Mouse (Mus musculus) G1E-ER4 (cell line): ENCODE data around the gene Sncg. TPM values are rescaled to one million over a fixed set of nuclear protein-coding genes. Genes with fewer than 3 reads are reported as not detected.

ENCODE experiments used
- GATA1 ChIP-seq: IDR thresholded peaks from one replicate; pipeline ENCODE4 v1.8.0; 2012; ENCODE audit warnings: low read length, inconsistent platforms
- polyA plus RNA-seq: library from polyadenylated mRNA; stranded (reverse); fragments of >175 nt; gene quantifications from 2 replicates; pipeline ENCODE4 v1.2.3, GENCODE M21; 2012

The Sncg gene
- polyA plus RNA-seq, 1 experiment, result not detected

DNA sequence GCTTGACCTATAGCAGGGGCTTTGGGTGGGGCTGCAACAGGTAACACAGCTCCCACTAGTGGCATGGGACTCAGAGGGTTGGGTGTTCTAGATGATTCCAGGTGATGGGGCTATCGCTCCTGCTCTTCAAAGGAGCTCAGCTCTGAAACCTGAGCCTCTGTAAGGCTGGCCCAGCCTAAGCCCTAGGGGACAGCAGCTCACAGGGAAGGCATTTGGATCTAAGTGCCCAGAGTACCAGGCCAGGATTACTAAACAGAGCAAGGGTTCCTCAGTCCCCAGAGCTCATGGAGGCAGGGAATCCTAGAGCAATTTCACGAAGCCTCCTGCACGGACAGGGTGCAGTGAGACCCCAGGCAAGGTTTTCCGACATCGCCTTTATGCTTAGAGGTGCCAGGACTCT is 1.4 kb upstream of the Sncg start:
- no peak for TF ChIP-seq GATA1

DNA sequence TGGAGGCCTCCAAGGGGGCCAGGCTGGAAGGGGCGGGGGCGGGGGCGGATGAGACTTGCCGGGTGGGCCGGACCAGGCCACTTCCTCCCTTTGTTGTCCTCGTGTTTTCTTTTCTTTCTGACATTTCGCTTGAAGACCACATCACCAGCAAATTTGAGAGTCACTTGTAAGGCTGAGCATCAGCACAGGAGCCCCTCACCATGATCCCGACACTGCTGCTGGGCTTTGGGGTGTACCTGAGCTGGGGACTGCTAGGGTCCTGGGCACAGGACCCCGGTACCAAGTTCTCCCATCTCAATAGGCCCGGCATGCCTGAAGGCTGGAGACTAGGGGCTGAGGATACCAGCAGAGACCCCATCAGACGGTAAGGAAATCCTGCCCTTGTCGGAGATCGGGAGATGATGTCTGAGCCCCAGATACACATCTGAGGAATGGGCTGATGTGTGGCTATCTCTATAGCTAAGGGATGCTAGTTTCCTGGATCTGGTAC is 871 bp upstream of the Sncg start, which contains the start of gene Mmrn2:
Mmrn2 (plus strand) TSS at position 51 of the 490 bp plus-strand sequence.
- no peak for TF ChIP-seq GATA1

DNA sequence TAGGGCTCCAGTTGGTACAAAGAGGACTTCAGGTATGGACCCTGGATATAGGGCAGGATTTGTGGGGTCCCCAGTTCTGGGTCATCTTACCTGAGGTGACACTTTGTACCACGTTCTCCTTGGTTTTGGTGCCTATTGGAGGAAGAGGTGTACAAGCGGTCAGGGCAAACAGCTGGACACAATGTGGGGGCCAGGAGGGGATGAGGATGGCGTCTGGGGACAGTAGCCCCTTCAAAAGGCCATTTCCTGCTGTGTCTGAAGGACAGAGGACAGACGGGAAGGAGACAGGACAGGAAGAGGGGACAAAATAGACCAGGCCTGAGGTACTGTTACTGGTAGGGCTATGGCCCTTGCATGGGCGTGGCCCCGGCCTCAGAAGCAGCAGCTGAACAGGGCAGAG is 1.0 kb downstream of the Sncg start:
- no peak for TF ChIP-seq GATA1

DNA sequence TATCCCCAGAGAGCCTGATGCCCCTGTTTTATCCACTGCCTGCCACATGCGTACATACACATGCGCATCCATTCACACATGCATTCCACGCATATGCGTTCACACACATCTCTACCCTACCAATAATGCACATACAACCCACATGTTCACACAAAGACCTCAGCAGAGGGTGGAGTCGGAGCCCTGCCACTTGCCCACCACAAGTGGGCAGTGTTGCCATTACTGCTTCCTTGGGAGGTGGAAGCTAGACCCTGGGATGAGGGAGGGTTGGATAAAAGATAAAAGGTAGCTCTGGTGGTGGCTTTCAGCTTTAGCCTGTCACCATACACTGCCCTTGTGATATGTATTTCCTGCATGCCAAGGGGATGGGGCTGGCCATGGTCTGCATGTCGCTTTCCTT is 1.9 kb downstream of the Sncg start:
- no peak for TF ChIP-seq GATA1

DNA sequence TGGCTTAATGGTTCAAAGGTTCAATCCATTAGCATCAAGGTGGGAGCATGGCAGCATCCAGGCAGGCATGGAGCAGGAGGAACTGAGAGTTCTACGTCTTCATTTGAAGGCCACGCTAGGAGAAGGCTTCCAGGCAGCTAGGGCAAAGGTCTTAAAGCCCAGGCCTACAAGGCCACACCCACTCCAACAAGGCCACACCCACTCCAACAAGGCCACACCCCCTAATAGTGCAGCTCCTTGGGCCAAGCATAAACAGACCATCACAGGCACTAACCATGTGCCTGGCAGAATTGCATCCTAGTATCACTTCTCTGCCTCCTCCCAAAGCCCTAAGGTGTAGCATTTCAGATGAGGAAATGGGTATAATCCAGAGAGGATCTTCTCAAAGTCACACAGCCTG is 2.8 kb downstream of the Sncg start:
- no peak for TF ChIP-seq GATA1

DNA sequence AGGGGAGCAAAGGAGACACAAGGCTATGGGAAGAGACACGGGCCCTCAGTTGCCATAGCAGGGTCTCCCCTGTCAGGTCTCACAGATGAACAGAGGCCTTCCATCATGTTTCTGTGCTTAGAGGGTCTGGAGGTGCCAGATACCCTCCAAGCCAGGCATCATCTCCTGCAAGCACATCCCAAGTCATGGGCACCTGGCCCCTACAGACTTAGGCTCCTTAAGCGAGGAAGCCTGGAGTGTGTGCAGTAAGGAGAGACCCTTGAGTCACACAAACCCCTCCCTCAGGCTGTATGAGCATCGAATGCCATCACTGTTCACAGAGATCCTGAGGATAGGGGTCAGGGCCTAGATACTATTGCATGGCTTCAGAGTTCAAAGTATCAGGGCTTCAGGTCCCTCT is 3.7 kb downstream of the Sncg start:
- TF ChIP-seq GATA1, result no peak

DNA sequence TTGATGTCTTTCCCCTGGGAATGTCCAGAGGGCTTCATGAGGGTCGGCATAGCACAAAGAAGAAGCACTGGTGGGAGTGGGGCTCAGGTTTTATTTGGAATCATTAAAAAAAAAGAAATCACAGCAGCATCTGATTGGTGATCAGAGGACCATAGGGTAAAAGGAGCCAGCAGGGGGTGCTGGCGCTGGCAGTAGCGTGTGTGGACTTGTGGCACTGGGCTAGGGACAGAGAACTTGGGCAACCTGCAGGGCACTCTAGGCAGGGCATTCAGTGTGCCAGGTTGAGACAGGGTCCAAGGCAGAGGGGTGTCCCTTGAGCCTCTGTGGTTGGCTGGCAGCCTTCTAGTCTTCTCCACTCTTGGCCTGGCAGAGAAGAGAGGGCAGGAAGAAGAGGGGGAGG is 4.4 kb downstream of the Sncg start:
- TF ChIP-seq GATA1, result no peak

DNA sequence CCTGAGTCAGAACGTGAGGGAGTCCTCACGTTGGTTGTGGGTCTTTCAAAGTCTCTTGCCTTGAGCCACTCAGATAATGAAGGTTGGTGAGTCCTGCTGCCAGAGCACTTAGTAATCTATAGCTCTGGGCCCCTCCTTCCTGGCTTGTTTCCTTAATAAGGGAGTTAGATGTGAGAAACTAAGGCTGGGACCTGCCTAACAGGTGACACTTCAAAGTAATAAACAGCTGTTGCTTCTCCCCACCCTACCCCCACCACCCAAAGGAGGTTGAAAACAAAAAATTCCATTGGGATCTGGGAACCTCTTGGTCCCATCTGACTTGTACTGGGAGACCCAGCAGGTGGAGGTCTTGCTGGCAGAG is 9.5 kb downstream of the Sncg start:
- no peak for TF ChIP-seq GATA1

DNA sequence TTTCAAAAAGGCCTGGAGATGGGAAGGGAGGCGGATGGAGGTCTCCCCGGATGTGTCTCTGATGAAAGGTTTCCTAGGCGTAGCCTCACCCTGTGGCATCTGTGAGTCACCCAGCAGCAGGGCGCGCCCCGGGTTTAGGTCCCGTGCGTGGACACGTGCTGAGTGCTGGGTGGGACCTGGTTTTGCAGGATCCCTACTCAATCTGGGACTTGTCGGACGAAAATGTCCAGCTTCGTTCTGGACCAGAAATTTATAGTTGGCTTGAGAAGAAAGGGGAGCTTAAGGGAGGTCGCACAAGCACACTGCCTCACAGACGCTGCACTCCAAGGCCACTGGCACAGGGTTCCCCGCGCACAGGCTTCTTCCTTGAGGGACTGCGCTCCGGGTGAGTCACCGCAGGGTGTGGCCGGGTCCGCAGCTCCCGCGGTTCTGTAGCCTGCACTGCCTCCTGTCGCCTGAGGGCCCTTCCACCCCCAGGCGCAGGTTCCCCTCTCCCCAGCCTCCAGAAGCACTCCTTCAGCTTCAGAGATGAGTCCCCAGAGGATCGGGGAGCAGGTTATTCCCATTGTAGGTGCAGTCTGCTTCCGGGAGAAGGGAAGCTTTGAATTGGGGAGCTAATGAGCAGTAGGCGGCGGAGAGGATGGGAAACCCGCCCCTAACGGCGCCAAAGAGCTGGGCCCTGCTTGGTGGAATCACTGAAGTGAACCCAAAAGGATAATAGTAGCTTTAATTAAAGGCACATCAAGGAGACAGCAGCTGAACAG is 10.9 kb downstream of the Sncg start:
- TF ChIP-seq GATA1, result no peak

DNA sequence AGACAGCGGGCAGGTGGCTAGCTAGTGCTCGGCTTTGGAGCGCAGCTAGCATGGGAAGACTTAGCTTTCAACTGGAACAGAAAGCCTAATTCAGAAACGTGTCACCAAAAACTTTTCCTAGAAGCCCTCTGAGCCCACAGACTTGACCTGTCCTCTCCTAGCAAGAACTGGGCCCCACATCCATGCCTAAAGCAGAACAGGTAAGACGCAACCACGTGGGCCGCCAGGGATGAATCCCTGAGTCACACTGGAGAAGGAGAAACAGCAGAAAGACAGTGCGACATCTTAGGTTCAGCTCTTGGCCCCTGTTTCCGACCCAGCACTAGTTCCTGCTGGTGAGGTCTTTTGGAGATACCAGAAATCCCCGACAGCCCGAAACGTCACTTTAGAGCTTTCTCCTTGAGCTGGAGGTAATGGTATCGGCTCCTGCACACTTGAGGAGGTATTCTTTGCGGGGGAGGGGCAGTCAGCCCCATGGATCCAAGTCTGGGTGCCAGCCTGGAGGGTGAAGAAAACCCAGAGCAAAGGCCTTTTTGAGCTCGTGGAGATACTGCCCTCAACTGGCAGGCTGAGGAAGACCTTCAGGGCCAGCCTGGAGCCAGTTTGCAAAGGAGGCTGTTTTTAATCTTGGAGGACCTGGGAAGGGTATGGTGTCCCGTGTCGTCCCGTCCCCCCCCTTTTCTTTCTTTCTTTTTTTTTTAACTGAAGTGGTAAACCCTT is 11.7 kb downstream of the Sncg start:
- no peak for TF ChIP-seq GATA1

DNA sequence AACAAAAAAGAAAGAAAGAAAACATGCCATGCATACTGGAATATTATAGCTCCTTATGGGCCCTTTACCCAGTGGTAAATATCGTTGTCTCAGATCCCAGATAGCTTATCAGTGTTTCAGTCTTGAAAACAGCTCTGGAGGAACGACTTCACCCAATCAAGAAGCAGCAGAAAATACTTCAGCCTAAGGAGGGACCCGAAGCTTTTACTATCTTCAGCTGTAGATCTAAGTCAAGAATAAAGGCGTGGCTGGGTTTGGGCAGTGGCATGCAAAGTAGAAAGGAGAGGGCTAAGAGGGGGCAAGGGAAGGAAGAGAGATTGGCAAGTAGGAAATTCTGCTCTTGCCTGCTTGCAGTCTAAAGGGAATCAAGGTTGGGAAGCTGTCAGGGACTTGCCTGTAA is 12.5 kb downstream of the Sncg start:
- no peak for TF ChIP-seq GATA1

DNA sequence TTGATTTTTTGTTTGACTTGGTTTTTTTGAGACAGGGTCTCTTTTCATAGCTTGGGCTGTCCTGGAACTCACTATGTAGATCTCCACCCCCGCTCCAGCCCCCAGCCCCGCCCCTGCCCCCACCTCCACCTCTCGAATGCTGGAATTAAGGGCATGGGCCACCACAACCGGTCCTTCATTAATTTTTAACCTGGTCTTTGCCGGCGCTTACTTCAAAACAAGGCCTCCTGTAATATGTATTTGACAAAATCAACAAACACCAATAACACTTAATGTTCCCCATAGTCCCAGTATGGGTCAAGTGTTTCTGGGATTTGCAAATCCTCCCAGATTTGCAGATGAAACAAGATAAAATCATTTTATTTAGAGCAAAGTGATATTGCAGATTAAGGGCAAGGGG is 14.3 kb downstream of the Sncg start:
- no peak for TF ChIP-seq GATA1

DNA sequence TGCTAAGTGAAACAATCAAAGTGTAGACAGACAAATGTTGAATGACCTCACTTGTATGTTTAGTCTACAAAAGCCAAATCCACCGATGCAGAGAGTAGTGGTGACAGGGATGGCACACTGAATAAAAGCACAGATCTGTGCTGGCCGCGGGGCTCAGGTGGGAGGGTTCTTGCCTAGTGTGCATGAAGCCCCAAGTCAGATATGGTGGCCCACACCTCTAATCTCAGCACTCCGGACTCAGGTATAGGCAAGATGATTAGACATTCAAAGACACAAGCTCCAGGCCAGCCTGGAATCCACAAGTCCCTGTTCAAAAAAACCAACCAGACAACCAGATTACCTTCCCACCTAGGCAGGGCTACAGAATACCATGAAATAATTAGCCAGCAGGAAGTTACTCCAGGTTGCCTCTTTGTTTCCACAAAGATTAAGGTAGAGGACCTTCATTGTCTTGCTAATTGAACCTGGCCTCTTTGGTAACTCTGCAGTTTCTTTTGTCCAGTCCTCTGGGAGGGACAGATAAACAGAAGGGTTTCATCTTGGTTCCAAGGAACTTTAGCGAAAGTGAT is 14.8 kb downstream of the Sncg start:
- no peak for TF ChIP-seq GATA1

DNA sequence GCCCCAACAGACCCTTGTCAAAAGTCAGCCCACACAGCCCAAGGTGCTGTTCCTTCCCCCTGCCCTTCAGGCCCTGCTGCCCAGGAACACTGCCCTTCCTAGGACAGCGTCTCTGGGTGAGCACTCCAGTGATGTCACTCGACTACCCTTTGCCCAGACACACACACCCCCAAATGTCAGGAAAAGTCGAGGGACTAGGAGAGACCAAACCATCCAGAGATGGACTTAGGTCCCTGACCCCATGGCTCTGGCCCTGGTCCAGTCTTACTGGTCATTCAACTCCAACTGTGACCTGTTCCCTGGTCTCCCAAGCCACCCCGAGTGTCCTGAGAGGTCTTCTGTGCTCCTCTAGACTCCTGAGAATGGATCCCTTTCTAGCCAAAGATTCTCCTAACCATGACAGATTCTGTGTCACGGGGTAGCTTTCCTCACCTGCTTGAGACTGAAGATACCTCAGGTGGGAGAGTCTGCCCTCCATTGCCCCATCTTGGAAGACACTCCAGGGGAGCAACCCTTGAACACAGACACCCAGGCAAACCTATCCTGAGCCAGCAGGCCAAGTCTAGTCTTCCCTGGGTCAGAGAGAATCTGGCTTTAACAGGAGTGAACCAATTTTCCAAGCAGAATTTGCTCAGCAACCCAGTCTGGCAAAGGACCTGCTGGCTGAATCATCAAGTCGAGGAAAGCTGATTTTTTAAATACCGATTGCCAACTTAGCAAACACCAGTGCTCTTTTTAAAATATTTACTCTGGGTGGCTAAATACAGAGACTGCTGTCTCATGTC is 16.7 kb downstream of the Sncg start:
- TF ChIP-seq GATA1, result no peak

DNA sequence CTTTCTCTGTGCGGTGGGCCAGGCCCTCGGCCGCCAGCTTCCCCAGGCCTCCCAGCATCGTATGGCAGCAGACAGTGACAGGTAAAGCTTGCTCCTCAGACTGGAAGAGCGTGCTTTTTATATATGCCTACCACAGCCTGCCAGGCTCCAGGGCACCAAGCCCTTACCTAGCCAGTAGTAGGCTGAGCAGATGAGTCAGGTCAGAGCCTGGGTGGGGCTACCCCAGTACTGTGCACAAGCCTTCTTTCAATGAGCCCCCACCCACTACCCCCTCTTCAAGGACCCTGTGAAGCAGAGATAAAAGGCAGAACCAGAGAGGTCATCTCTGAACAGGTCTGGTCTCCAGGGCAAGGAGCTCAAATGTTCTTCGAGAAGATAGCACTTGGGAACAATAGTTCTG is 19.3 kb downstream of the Sncg start, which contains the start of gene Fam25c:
Fam25c (minus strand) TSS at position 133 of the 400 bp plus-strand sequence.
- no peak for TF ChIP-seq GATA1

DNA sequence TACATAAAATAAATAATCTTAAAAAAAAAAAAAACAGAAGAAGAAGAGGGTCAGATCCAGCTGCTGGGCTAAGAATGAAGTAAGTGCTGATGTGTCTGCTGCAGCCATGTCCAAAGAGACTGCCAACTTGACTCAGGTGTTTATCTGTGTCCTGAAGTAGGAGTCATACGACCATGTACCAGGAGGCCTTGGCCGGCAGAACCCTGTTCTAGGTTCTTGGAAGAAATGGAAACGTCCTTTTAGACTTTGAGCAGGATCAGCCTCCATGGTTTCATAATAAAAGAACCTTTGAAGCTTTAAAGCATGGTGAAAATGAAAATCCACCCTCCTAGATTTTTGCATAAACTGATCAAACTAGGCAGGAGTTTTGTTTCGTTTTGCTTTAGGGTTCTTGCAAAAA is 20.1 kb downstream of the Sncg start:
- no peak for TF ChIP-seq GATA1
